Mouse (Mus musculus): Measurements from ENCODE around the gene Kdm2a. TPM values are rescaled to one million over a fixed set of nuclear protein-coding genes. Genes with fewer than 3 reads are reported as not detected.
A peak's percentile ranks its signal among the peaks of the same experiment; 100 is the strongest.

The Kdm2a gene
- total and polyA plus RNA-seq, 3 experiments = 17.3 to 51.9 (median 23.1) TPM

DNA sequence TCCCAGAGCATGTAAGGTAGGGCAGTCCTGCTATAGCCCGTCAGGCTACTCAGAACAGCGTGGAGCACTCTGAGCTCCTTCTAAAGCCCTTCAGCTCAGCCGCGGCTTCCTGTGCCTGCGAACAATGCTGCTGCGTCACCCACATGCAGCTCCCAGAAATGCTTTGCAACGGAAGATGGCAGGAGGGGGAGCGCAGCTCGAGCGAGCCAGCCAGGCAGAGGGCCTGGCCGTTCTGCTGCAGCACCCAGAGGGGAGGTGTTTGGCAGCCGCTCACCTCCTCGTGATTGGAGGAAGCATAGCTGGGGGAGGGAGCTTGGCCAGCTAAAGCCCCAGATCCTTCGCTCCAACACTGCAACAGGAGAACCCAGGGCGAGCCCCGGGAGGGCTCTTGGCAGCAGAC is 64.3 kb downstream of the Kdm2a start:
- in situ Hi-C loops (cut with MboI; ENCODE audit: low pct_ligation_motif_present, low pct_unique_long_range_greater_than_20kb, low sequenced_read_pairs) = loop anchor here (10.0 kb wide), 1 partner anchor 51 kb away; no protein-coding TSS in a partner anchor
- Histone ChIP-seq H3K9me3 (replicated peaks; ENCODE audit: low read length) (no peaks in the 10 kb centered on the region), H3K27ac (ENCODE audit: insufficient read depth, low read depth) (peak overlapping the region; percentile 89), H3K79me2 (replicated peaks; ENCODE audit: control insufficient read depth, extremely low read depth, insufficient read depth, poor library complexity, severe bottlenecking) (peaks cover 38% of the 10 kb centered on the region), H3K4me2 (ENCODE audit: insufficient read depth, low read depth, poor library complexity, severe bottlenecking) (peak overlapping the region; percentile 73; the same call in 1 of the 2 replicates), H3K4me3 (replicated peaks in 1 of 3; ENCODE audit: low read depth in 2 of 3, low read length in 2 of 3, poor library complexity in 1 of 3) (peak overlapping the region; percentile 84 to 95 (median 85)), H3K9ac (ENCODE audit: insufficient read depth, low read depth) (peak overlapping the region; percentile 95), H3K4me1 (ENCODE audit: control insufficient read depth in 1 of 2, insufficient read depth in 2 of 2) (peaks cover 0 to 37% of the 10 kb centered on the region in 2 experiments; a peak in 2 of 4 replicates), H3K36me3 (replicated peaks in 1 of 2; ENCODE audit: control insufficient read depth in 1 of 2, insufficient read depth in 1 of 2, low read length in 1 of 2) (peaks cover 14 to 44% of the 10 kb centered on the region in 2 experiments), H3K27me3 (replicated peaks) (no peaks in the 10 kb centered on the region)
- dilution Hi-C loops (cut with MboI; ENCODE audit: extremely low pct_ligation_motif_present, extremely low pct_unique_long_range_greater_than_20kb, low sequenced_read_pairs) = no loop called here
- peak; percentile 90 for DNase-seq (ENCODE audit: extremely low read depth)
- TF ChIP-seq E2F4 (IDR thresholded peaks at IDR 0.05; ENCODE audit: insufficient replicate concordance, low read depth, low read length) = no peak
- TF ChIP-seq PAX5 (IDR thresholded peaks at IDR 0.05; ENCODE audit: low read length) = no peak
- TF ChIP-seq JUND (conservative IDR thresholded peaks at IDR 0.05; ENCODE audit: low read depth, low read length) = no peak
- TF ChIP-seq GABPA (IDR thresholded peaks at IDR 0.05; ENCODE audit: insufficient replicate concordance, low read depth, low read length) = no peak
- peak; percentile 52; the same call in 1 of the 2 replicates for TF ChIP-seq ELF1 (IDR thresholded peaks at IDR 0.05; ENCODE audit: low read depth, low read length)
- no peak; the same call in none of the 2 replicates for TF ChIP-seq NELFE (IDR thresholded peaks at IDR 0.05; ENCODE audit: low read depth, low read length)
- no peak for TF ChIP-seq CHD2 (IDR thresholded peaks at IDR 0.05; ENCODE audit: low read length)
- TF ChIP-seq CTCF (conservative IDR thresholded peaks at IDR 0.05 in 1 of 2, IDR thresholded peaks at IDR 0.05 in 1 of 2; ENCODE audit: low read depth in 2 of 2, low read length in 2 of 2) = no peak
- TF ChIP-seq MAX (IDR thresholded peaks at IDR 0.05; ENCODE audit: low read length) = peak; percentile 45; the same call in 1 of the 2 replicates
- TF ChIP-seq USF1 (IDR thresholded peaks at IDR 0.05; ENCODE audit: low read depth, low read length) = no peak
- TF ChIP-seq MEF2A (IDR thresholded peaks at IDR 0.05; ENCODE audit: borderline replicate concordance, low read depth, low read length) = no peak
- no peak for TF ChIP-seq ZKSCAN1 (IDR thresholded peaks at IDR 0.05; ENCODE audit: borderline replicate concordance, low read depth, low read length)
- peak; percentile 48 for TF ChIP-seq SIN3A (IDR thresholded peaks at IDR 0.05; ENCODE audit: low read length)
- TF ChIP-seq JUN (IDR thresholded peaks at IDR 0.05; ENCODE audit: insufficient read depth, low read depth, low read length) = no peak
- no peak for TF ChIP-seq ZC3H11A (IDR thresholded peaks at IDR 0.05; ENCODE audit: low read depth, low read length)
- peak; percentile 62 for TF ChIP-seq HCFC1 (IDR thresholded peaks at IDR 0.05; ENCODE audit: low read depth, low read length)
- no peak for TF ChIP-seq SMC3 (IDR thresholded peaks at IDR 0.05; ENCODE audit: low read depth, low read length)
- peak; percentile 36; the same call in 1 of the 2 replicates for TF ChIP-seq NRF1 (IDR thresholded peaks at IDR 0.05; ENCODE audit: low read depth, low read length)
- peak; percentile 48; the same call in 1 of the 2 replicates for TF ChIP-seq TCF12 (IDR thresholded peaks at IDR 0.05; ENCODE audit: low read depth, low read length)
- peak; percentile 92 for TF ChIP-seq POLR2A (IDR thresholded peaks at IDR 0.05; ENCODE audit: low read depth, low read length)
- TF ChIP-seq ZMIZ1 (IDR thresholded peaks at IDR 0.05; ENCODE audit: low read depth, low read length) = no peak
- TF ChIP-seq RCOR1 (conservative IDR thresholded peaks at IDR 0.05; ENCODE audit: low read depth, low read length) = no peak
- no peak for TF ChIP-seq ETS1 (conservative IDR thresholded peaks at IDR 0.05; ENCODE audit: low read depth, low read length)
- no peak for TF ChIP-seq USF2 (conservative IDR thresholded peaks at IDR 0.05; ENCODE audit: low read depth, low read length)
- no peak for TF ChIP-seq IRF4 (IDR thresholded peaks at IDR 0.05; ENCODE audit: low read depth, low read length)
- TF ChIP-seq POLR2AphosphoS2 (IDR thresholded peaks at IDR 0.05; ENCODE audit: low read depth, low read length) = no peak
- TF ChIP-seq MAZ (IDR thresholded peaks at IDR 0.05; ENCODE audit: low read depth, low read length) = peak; percentile 17; the same call in 1 of the 2 replicates
- TF ChIP-seq ZNF384 (IDR thresholded peaks at IDR 0.05; ENCODE audit: low read depth, low read length) = no peak
- TF ChIP-seq MAFK (IDR thresholded peaks at IDR 0.05; ENCODE audit: insufficient replicate concordance, low read length) = no peak
- no peak for TF ChIP-seq BHLHE40 (IDR thresholded peaks at IDR 0.05; ENCODE audit: low read depth, low read length)
- no peak for TF ChIP-seq CHD1 (IDR thresholded peaks at IDR 0.05; ENCODE audit: low read depth, low read length)
- TF ChIP-seq MXI1 (IDR thresholded peaks at IDR 0.05; ENCODE audit: low read depth, low read length) = peak; percentile 92
- peak; percentile 83 for TF ChIP-seq TBP (conservative IDR thresholded peaks at IDR 0.05; ENCODE audit: low read depth, low read length)
- TF ChIP-seq EP300 (IDR thresholded peaks at IDR 0.05; ENCODE audit: low read length) = no peak
- TF ChIP-seq RAD21 (IDR thresholded peaks at IDR 0.05; ENCODE audit: low read depth, low read length) = no peak
- TF ChIP-seq MYC (IDR thresholded peaks at IDR 0.05; ENCODE audit: low read depth, low read length) = peak; percentile 80; the same call in 1 of the 2 replicates
- TF ChIP-seq KAT2A (IDR thresholded peaks at IDR 0.05; ENCODE audit: insufficient replicate concordance, low read length) = no peak
- no peak for TF ChIP-seq UBTF (IDR thresholded peaks at IDR 0.05; ENCODE audit: low read depth, low read length)
